Mouse (Mus musculus) forebrain, embryonic 10.5 days (tissue): Measurements from ENCODE around the gene Mgarp. TPM values are rescaled to one million over a fixed set of nuclear protein-coding genes. Genes with fewer than 3 reads are reported as not detected.
A peak's percentile ranks its signal among the peaks of the same experiment; 100 is the strongest.
"Not testable (repeated sequence)": the region's sequence is repeated elsewhere in the genome, so short reads cannot be mapped to it uniquely, and the experiment has no call there.

Source experiments
- DNase-seq: peaks from one replicate; pipeline ENCODE4 v3.0.0-alpha.2; 2017; ENCODE audit warnings: low spot score; ENCODE audit errors: extremely low spot score
- H3K27ac ChIP-seq: fragments of 300-500 bp; sonication (generic); 2 replicates; pipeline ENCODE4 v1.5.1; 2016; ENCODE audit warnings: mild to moderate bottlenecking
- H3K27me3 ChIP-seq: fragments of 300-500 bp; sonication (generic); 2 replicates; pipeline ENCODE4 v1.6.1; 2016; ENCODE audit warnings: mild to moderate bottlenecking; ENCODE audit not compliant: poor library complexity, severe bottlenecking
- H3K36me3 ChIP-seq: fragments of 300-500 bp; sonication (generic); replicated peaks from 2 replicates; pipeline ENCODE4 v1.6.1; 2016; ENCODE audit warnings: mild to moderate bottlenecking, moderate library complexity
- H3K4me1 ChIP-seq: fragments of 300-500 bp; sonication (generic); 2 replicates; pipeline ENCODE4 v1.6.1; 2016
- H3K4me3 ChIP-seq: fragments of 300-500 bp; sonication (generic); 2 replicates; pipeline ENCODE4 v1.5.1; 2016; ENCODE audit warnings: mild to moderate bottlenecking, moderate library complexity
- H3K9me3 ChIP-seq: fragments of 300-500 bp; sonication (generic); 2 replicates; pipeline ENCODE4 v1.6.1; 2016; ENCODE audit warnings: mild to moderate bottlenecking, moderate library complexity
- WGBS: fragments of 180-500 bp; shearing (Covaris S2); methylation state at CpG from one replicate; pipeline ENCODE4 v1.1.7; 2016; 5-methylcytosine and 5-hydroxymethylcytosine counted together
- polyA plus RNA-seq: library from polyadenylated mRNA; unstranded; fragments of >200 nt; fragmentation: Nextera tagmentation; extraction: Ambion mirVana; gene quantifications from 2 replicates; pipeline ENCODE4 v1.2.1, GENCODE M21; 2016

Gene Mgarp
- polyA plus RNA-seq, 1 experiment from 2014 or later, result 8.4 TPM

DNA sequence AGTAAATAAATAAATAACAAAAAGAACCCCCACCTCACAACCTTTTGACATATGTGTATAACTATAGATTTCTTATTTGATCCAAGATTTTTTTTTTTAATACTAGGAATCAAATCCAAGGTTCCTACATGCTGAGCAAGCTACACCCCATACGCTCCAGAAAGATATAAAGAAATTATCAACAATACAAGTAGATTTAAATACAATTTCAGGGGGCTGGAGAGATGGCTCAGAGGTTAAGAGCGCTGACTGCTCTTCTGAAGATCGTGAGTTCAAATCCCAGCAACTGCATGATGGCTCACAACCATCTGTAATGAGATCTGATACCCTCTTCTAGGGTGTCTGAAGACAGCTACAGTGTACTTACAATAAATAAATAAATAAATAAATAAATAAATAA is 3.5 kb downstream of the Mgarp start:
- not testable (repeated sequence) for DNase-seq, H3K27ac ChIP-seq, H3K9me3 ChIP-seq, H3K4me3 ChIP-seq, H3K36me3 ChIP-seq
- Histone ChIP-seq H3K4me1 (peaks cover 34% of the 10 kb centered on the region), H3K27me3 (peaks cover 54% of the 10 kb centered on the region)
- WGBS, result 93% methylated on average over 3 of the region's 3 CpGs

GRCm38 (mm10) chr3:51391591-51391990 is 4.9 kb downstream of the Mgarp start:
- no peak for DNase-seq
- no peak overlapping the region for H3K27ac ChIP-seq
- H3K36me3 ChIP-seq, result no peaks in the 10 kb centered on the region
- H3K4me3 ChIP-seq, result no peak overlapping the region
- no peaks in the 10 kb centered on the region for H3K9me3 ChIP-seq
- H3K27me3 ChIP-seq, result peaks cover 54% of the 10 kb centered on the region
- WGBS, result 93% methylated on average over 5 of the region's 5 CpGs
- peaks cover 33% of the 10 kb centered on the region for H3K4me1 ChIP-seq

GRCm38 (mm10) chr3:51391095-51391494 is 5.4 kb downstream of the Mgarp start:
- peaks cover 29% of the 10 kb centered on the region for H3K4me1 ChIP-seq
- 89% methylated on average over 5 of the region's 5 CpGs for WGBS
- no peaks in the 10 kb centered on the region for H3K9me3 ChIP-seq
- peaks cover 54% of the 10 kb centered on the region for H3K27me3 ChIP-seq
- no peak overlapping the region for H3K4me3 ChIP-seq
- H3K36me3 ChIP-seq, result no peaks in the 10 kb centered on the region
- H3K27ac ChIP-seq, result no peak overlapping the region
- no peak for DNase-seq

DNA sequence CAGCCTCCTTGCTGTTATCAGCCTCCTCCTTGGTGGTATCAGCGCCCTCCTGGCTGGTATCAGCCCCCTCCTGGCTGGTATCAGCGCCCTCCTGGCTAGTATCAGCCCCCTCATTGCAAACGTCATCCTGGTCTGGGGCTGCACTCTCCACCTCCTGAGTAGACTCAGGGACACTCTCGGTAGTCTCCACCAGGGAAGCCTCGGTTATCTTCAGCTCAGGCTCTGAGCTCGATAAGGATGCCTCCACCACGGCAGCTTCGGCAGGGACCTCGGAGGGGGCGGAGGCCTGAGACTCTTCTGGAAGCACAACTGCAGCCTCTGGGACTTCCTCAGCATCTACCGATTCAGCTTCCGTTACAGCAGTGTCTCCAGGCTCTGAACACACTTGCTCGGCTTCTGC is 7.6 kb downstream of the Mgarp start:
- no peak for DNase-seq
- WGBS, result 4% methylated on average over 13 of the region's 13 CpGs
- Histone ChIP-seq H3K4me3 (peak overlapping the region; percentile 39), H3K4me1 (peaks cover 24% of the 10 kb centered on the region), H3K27ac (peak overlapping the region; percentile 48; the same call in 1 of the 2 replicates), H3K27me3 (peaks cover 38% of the 10 kb centered on the region), H3K9me3 (no peaks in the 10 kb centered on the region), H3K36me3 (no peaks in the 10 kb centered on the region)

GRCm38 (mm10) chr3:51387868-51388381 is 8.6 kb downstream of the Mgarp start:
- no peak overlapping the region for H3K27ac ChIP-seq
- 59% methylated on average over 8 of the region's 8 CpGs for WGBS
- DNase-seq, result no peak

DNA sequence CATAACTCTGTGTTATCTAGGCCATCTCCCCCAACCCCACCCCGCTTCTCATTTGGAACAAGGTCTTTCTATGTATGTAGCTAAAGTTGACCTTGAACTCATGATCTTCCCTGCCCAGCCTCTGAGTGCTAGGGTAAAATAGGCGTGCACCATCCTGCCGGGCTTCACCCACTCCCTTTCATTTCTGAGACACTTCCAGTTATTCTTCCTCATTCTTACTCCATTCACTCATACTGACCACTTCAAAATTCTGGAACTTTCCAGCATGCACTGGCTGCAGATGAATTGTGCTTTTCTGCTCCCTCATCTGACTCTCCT is 9.4 kb downstream of the Mgarp start:
- Histone ChIP-seq H3K9me3 (no peaks in the 10 kb centered on the region), H3K4me1 (peaks cover 36% of the 10 kb centered on the region), H3K27ac (no peak overlapping the region), H3K36me3 (no peaks in the 10 kb centered on the region), H3K4me3 (no peak overlapping the region), H3K27me3 (peaks cover 38% of the 10 kb centered on the region)
- DNase-seq, result no peak
- 81% methylated on average over 3 of the region's 3 CpGs for WGBS

More at GRCm38 (mm10) chr3:51387868-51388381, 8.6 kb downstream of the Mgarp start:
- Histone ChIP-seq H3K27me3 (peaks cover 38% of the 10 kb centered on the region), H3K4me1 (peaks cover 34% of the 10 kb centered on the region), H3K4me3 (no peak overlapping the region), H3K36me3 (no peaks in the 10 kb centered on the region), H3K9me3 (no peaks in the 10 kb centered on the region)

- no peak for DNase-seq
- Histone ChIP-seq H3K4me3 (no peak overlapping the region), H3K36me3 (no peaks in the 10 kb centered on the region), H3K27me3 (peaks cover 38% of the 10 kb centered on the region), H3K4me1 (peaks cover 36% of the 10 kb centered on the region), H3K9me3 (no peaks in the 10 kb centered on the region), H3K27ac (no peak overlapping the region)
- 46% methylated on average over 12 of the region's 12 CpGs for WGBS
These were observed 10.0 kb downstream of the Mgarp start for GRCm38 (mm10) chr3:51386441-51387133.

GRCm38 (mm10) chr3:51383409-51383808 is 13.1 kb downstream of the Mgarp start:
- H3K27ac ChIP-seq, result peak overlapping the region; percentile 46; the same call in 1 of the 2 replicates
- peaks cover 29% of the 10 kb centered on the region for H3K4me1 ChIP-seq
- no peak overlapping the region for H3K4me3 ChIP-seq
- peaks cover 23% of the 10 kb centered on the region for H3K27me3 ChIP-seq
- 38% methylated on average over 12 of the region's 12 CpGs for WGBS
- H3K9me3 ChIP-seq, result no peaks in the 10 kb centered on the region
- DNase-seq, result no peak
- no peaks in the 10 kb centered on the region for H3K36me3 ChIP-seq

- H3K4me3 ChIP-seq, result no peak overlapping the region
- H3K36me3 ChIP-seq, result no peaks in the 10 kb centered on the region
- H3K27ac ChIP-seq, result no peak overlapping the region
- DNase-seq, result no peak
- H3K9me3 ChIP-seq, result no peaks in the 10 kb centered on the region
- peaks cover 23% of the 10 kb centered on the region for H3K4me1 ChIP-seq
- 72% methylated on average over 4 of the region's 5 CpGs for WGBS
- no peaks in the 10 kb centered on the region for H3K27me3 ChIP-seq
These were observed 15.9 kb downstream of the Mgarp start for GRCm38 (mm10) chr3:51380660-51381014.

DNA sequence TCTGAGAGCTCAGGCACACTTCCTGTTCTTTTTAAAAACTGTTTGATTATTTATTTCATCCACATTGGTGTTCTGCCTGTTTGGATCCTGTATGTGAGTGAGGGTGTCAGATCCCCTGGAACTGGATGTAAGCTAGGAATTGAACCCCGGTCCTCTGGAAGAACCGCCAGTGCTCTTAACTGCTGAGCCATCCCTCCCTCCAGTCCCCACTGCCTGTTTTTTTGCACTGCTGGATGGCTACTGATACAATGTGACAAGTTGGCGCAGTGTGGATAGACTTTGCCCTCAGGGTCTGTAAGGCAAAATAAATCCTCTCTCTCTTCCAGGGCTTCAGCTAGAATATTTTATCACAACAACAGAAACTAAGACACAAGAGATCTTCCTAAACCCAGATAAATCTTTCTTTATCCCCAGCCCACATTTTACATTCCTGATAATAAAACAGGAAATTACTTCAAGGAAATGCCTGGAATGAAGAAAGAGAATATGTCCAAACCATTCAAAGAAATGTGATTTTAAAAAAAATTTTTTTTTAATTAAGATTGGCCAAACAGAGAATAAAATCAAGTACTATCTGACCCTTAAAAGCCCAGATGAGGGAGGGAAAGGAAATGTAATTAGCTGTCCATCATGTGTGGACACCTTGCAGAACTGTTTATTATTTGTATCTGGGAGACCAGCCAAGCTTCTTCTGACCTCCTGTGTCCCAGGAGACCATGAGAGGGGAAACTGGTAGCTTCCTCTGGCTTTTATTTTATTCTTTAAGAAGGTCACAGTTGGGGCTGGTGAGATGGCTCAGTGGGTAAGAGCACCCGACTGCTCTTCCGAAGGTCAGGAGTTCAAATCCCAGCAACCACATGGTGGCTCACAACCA is 16.5 kb downstream of the Mgarp start:
- no peaks in the 10 kb centered on the region; the same call in 1 of the 2 replicates for H3K9me3 ChIP-seq
- H3K4me1 ChIP-seq, result peaks cover 23% of the 10 kb centered on the region
- H3K27me3 ChIP-seq, result no peaks in the 10 kb centered on the region
- no peak overlapping the region for H3K4me3 ChIP-seq
- no peak for DNase-seq
- no peak overlapping the region for H3K27ac ChIP-seq
- H3K36me3 ChIP-seq, result no peaks in the 10 kb centered on the region
- WGBS, result 77% methylated on average over 5 of the region's 5 CpGs

GRCm38 (mm10) chr3:51378665-51378946 is 17.9 kb downstream of the Mgarp start:
- Histone ChIP-seq H3K9me3 (peaks cover 4% of the 10 kb centered on the region; the same call in 1 of the 2 replicates), H3K27me3 (no peaks in the 10 kb centered on the region), H3K36me3 (no peaks in the 10 kb centered on the region), H3K27ac (0 out of 2 replicates have a peak overlapping the region, but pooled peaks have one; percentile 37), H3K4me1 (peaks cover 18% of the 10 kb centered on the region), H3K4me3 (peak overlapping the region; percentile 34; the same call in 1 of the 2 replicates)
- 91% methylated on average over 3 of the region's 3 CpGs for WGBS
- no peak for DNase-seq

- H3K27me3 ChIP-seq, result no peaks in the 10 kb centered on the region
- H3K27ac ChIP-seq, result peak overlapping the region; percentile 37; the same call in 1 of the 2 replicates
- DNase-seq, result no peak
- peak overlapping the region; percentile 34 for H3K4me3 ChIP-seq
- WGBS, result 53% methylated on average over 31 of the region's 31 CpGs
- H3K9me3 ChIP-seq, result peaks cover 4% of the 10 kb centered on the region; the same call in 1 of the 2 replicates
- H3K36me3 ChIP-seq, result no peaks in the 10 kb centered on the region
- peaks cover 13% of the 10 kb centered on the region for H3K4me1 ChIP-seq
These were observed 18.5 kb downstream of the Mgarp start for GRCm38 (mm10) chr3:51377878-51378664.
